Mouse (Mus musculus) ES-Bruce4 (cell line): ENCODE data around the gene Tm2d3. TPM values are rescaled to one million over a fixed set of nuclear protein-coding genes. Genes with fewer than 3 reads are reported as not detected.

Experiments used
- H3K27ac ChIP-seq: 2 replicates; pipeline ENCODE4 v1.5.1; 2012; ENCODE audit warnings: low read length, inconsistent platforms; ENCODE audit not compliant: insufficient read depth
- H3K27me3 ChIP-seq: 2 replicates; pipeline ENCODE4 v1.6.1; 2012; ENCODE audit warnings: mild to moderate bottlenecking, low read length, inconsistent platforms; ENCODE audit not compliant: control insufficient read depth, poor library complexity, insufficient read depth, severe bottlenecking
- H3K36me3 ChIP-seq: 2 replicates; pipeline ENCODE4 v1.6.1; 2012; ENCODE audit warnings: inconsistent platforms, mild to moderate bottlenecking, low read length, moderate library complexity; ENCODE audit not compliant: control insufficient read depth, poor library complexity, insufficient read depth, severe bottlenecking
- H3K4me1 ChIP-seq: one replicate; pipeline ENCODE4 v1.8.1; 2011; ENCODE audit warnings: low read length; ENCODE audit not compliant: control insufficient read depth, insufficient read depth
- H3K4me3 ChIP-seq: 2 replicates; pipeline ENCODE4 v1.5.1; 2011; ENCODE audit warnings: low read depth, mild to moderate bottlenecking, low read length
- H3K9ac ChIP-seq: 2 replicates; pipeline ENCODE4 v1.6.1; 2012; ENCODE audit warnings: low read depth, mild to moderate bottlenecking, inconsistent platforms; ENCODE audit not compliant: poor library complexity, severe bottlenecking
- H3K9me3 ChIP-seq: replicated peaks from 2 replicates; pipeline ENCODE4 v1.6.1; 2012; ENCODE audit warnings: mild to moderate bottlenecking, low read length, inconsistent platforms; ENCODE audit not compliant: control insufficient read depth, poor library complexity, insufficient read depth, severe bottlenecking
- CTCF ChIP-seq: IDR thresholded peaks from one replicate; pipeline ENCODE4 v1.8.1; 2011; ENCODE audit warnings: low read depth, low read length
- EP300 ChIP-seq: IDR thresholded peaks from 2 replicates; pipeline ENCODE4 v1.6.1; 2011; ENCODE audit warnings: low read depth, low read length; ENCODE audit not compliant: insufficient read depth
- POLR2A ChIP-seq: IDR thresholded peaks from one replicate; pipeline ENCODE4 v1.8.1; 2011; ENCODE audit warnings: low read length; ENCODE audit not compliant: insufficient read depth
- polyA plus RNA-seq: library from polyadenylated mRNA; stranded (reverse); fragments of >200 nt; gene quantifications from 2 replicates; pipeline ENCODE4 v1.2.4, GENCODE M21; 2011; ENCODE audit warnings: low read depth; ENCODE audit not compliant: missing spikeins, insufficient read depth, insufficient read length

The Tm2d3 gene
- polyA plus RNA-seq, 1 experiment, result 41.0 TPM

GRCm38 (mm10) chr7:65693301-65693821, 2.4 kb downstream of the Tm2d3 start:
- H3K9ac ChIP-seq, result peak overlapping the region; percentile 74
- peaks cover 15% of the 10 kb centered on the region for H3K36me3 ChIP-seq
- H3K4me1 ChIP-seq, result no peaks in the 10 kb centered on the region
- no peaks in the 10 kb centered on the region for H3K27me3 ChIP-seq
- peak overlapping the region; percentile 98 for H3K4me3 ChIP-seq
- no peak overlapping the region for H3K27ac ChIP-seq
- H3K9me3 ChIP-seq, result no peaks in the 10 kb centered on the region
- TF ChIP-seq POLR2A (peak; percentile 90), CTCF (no peak), EP300 (no peak)

- Histone ChIP-seq H3K27ac (no peak overlapping the region), H3K9ac (no peak overlapping the region), H3K27me3 (no peaks in the 10 kb centered on the region), H3K4me1 (no peaks in the 10 kb centered on the region), H3K4me3 (no peak overlapping the region), H3K36me3 (peaks cover 28% of the 10 kb centered on the region), H3K9me3 (no peaks in the 10 kb centered on the region)
- TF ChIP-seq EP300 (no peak), CTCF (no peak), POLR2A (no peak)
Observed at GRCm38 (mm10) chr7:65696450-65696849, 5.5 kb downstream of the Tm2d3 start.

GRCm38 (mm10) chr7:65702076-65702475, 11.1 kb downstream of the Tm2d3 start:
- H3K27me3 ChIP-seq, result no peaks in the 10 kb centered on the region
- H3K9ac ChIP-seq, result no peak overlapping the region
- no peaks in the 10 kb centered on the region for H3K4me1 ChIP-seq
- H3K27ac ChIP-seq, result no peak overlapping the region
- H3K4me3 ChIP-seq, result no peak overlapping the region
- no peak for TF ChIP-seq POLR2A
- TF ChIP-seq CTCF, result no peak
- TF ChIP-seq EP300, result no peak
- peaks cover 29% of the 10 kb centered on the region for H3K36me3 ChIP-seq
- no peaks in the 10 kb centered on the region for H3K9me3 ChIP-seq

- no peak for TF ChIP-seq POLR2A
- no peak for TF ChIP-seq EP300
- TF ChIP-seq CTCF, result peak; percentile 97
- no peak overlapping the region for H3K4me3 ChIP-seq
- H3K4me1 ChIP-seq, result no peaks in the 10 kb centered on the region
- H3K36me3 ChIP-seq, result peaks cover 12% of the 10 kb centered on the region; the same call in 1 of the 2 replicates
- H3K9me3 ChIP-seq, result no peaks in the 10 kb centered on the region
- H3K9ac ChIP-seq, result 0 out of 2 replicates have a peak overlapping the region, but pooled peaks have one; percentile 50
- H3K27ac ChIP-seq, result no peak overlapping the region
- H3K27me3 ChIP-seq, result no peaks in the 10 kb centered on the region
Observed at GRCm38 (mm10) chr7:65704818-65705242, 13.9 kb downstream of the Tm2d3 start.

- Histone ChIP-seq H3K9me3 (no peaks in the 10 kb centered on the region), H3K27ac (no peak overlapping the region), H3K4me1 (no peaks in the 10 kb centered on the region), H3K4me3 (no peak overlapping the region), H3K36me3 (no peaks in the 10 kb centered on the region), H3K9ac (no peak overlapping the region), H3K27me3 (no peaks in the 10 kb centered on the region)
- TF ChIP-seq CTCF, result no peak
- TF ChIP-seq POLR2A, result no peak
- no peak for TF ChIP-seq EP300
Observed at GRCm38 (mm10) chr7:65708506-65708905, 17.5 kb downstream of the Tm2d3 start.

GRCm38 (mm10) chr7:65710301-65710700, 19.3 kb downstream of the Tm2d3 start:
- Histone ChIP-seq H3K27me3 (no peaks in the 10 kb centered on the region), H3K9ac (no peak overlapping the region), H3K27ac (no peak overlapping the region), H3K4me1 (no peaks in the 10 kb centered on the region), H3K4me3 (no peak overlapping the region), H3K36me3 (no peaks in the 10 kb centered on the region), H3K9me3 (no peaks in the 10 kb centered on the region)
- TF ChIP-seq CTCF (no peak), EP300 (no peak), POLR2A (no peak)
